Mouse (Mus musculus): Measurements from ENCODE around the gene Prokr2. TPM values are rescaled to one million over a fixed set of nuclear protein-coding genes. Genes with fewer than 3 reads are reported as not detected.
"Not testable (repeated sequence)": the region's sequence is repeated elsewhere in the genome, so short reads cannot be mapped to it uniquely, and the experiment has no call there.

Gene Prokr2
- polyA plus RNA-seq, 1 experiment from 2014 or later = 2.5 TPM

GRCm38 (mm10) chr2:132305988-132306387 lies 79.3 kb downstream of the Prokr2 start:
- 53% methylated on average over 4 of the region's 4 CpGs for WGBS
- H3K27ac ChIP-seq = no peak overlapping the region
- no peak for ATAC-seq (ENCODE audit: insufficient number of reproducible peaks, insufficient read depth, low FRiP score, low TSS enrichment, low read depth)

GRCm38 (mm10) chr2:132305165-132305564 lies 80.1 kb downstream of the Prokr2 start:
- Histone ChIP-seq H3K27me3 (no peaks in the 10 kb centered on the region), H3K4me2 (no peak overlapping the region), H3K4me1 (replicated peaks) (no peaks in the 10 kb centered on the region), H3K9me3 (no peaks in the 10 kb centered on the region), H3K4me3 (replicated peaks) (no peak overlapping the region), H3K27ac (no peak overlapping the region), H3K9ac (replicated peaks) (no peak overlapping the region), H3K36me3 (peaks cover 89% of the 10 kb centered on the region)
- 90% methylated on average over 7 of the region's 7 CpGs for WGBS
- no peak for ATAC-seq (ENCODE audit: insufficient number of reproducible peaks, insufficient read depth, low FRiP score, low TSS enrichment, low read depth)

More at GRCm38 (mm10) chr2:132305988-132306387, 79.3 kb downstream of the Prokr2 start:
- Histone ChIP-seq H3K4me2 (no peak overlapping the region), H3K4me1 (replicated peaks) (no peaks in the 10 kb centered on the region), H3K9ac (replicated peaks) (no peak overlapping the region), H3K36me3 (peaks cover 91% of the 10 kb centered on the region), H3K9me3 (no peaks in the 10 kb centered on the region), H3K27me3 (no peaks in the 10 kb centered on the region), H3K4me3 (replicated peaks) (no peak overlapping the region)

- Histone ChIP-seq H3K36me3 (peaks cover 93% of the 10 kb centered on the region), H3K27me3 (no peaks in the 10 kb centered on the region), H3K27ac (no peak overlapping the region), H3K9me3 (no peaks in the 10 kb centered on the region), H3K4me1 (replicated peaks) (no peaks in the 10 kb centered on the region), H3K4me3 (replicated peaks) (no peak overlapping the region), H3K9ac (replicated peaks) (no peak overlapping the region), H3K4me2 (no peak overlapping the region)
- ATAC-seq (ENCODE audit: insufficient number of reproducible peaks, insufficient read depth, low FRiP score, low TSS enrichment, low read depth) = no peak
- WGBS = 95% methylated on average over 4 of the region's 4 CpGs
These were observed 83.8 kb downstream of the Prokr2 start for GRCm38 (mm10) chr2:132301436-132301835.

GRCm38 (mm10) chr2:132298250-132298649 lies 87.0 kb downstream of the Prokr2 start:
- WGBS = 91% methylated on average over 4 of the region's 4 CpGs
- ATAC-seq (ENCODE audit: insufficient number of reproducible peaks, insufficient read depth, low FRiP score, low TSS enrichment, low read depth) = no peak
- no peak overlapping the region for H3K4me3 ChIP-seq (replicated peaks)
- H3K4me1 ChIP-seq (replicated peaks) = no peaks in the 10 kb centered on the region
- H3K27me3 ChIP-seq = no peaks in the 10 kb centered on the region
- H3K27ac ChIP-seq = no peak overlapping the region
- peaks cover 96% of the 10 kb centered on the region for H3K36me3 ChIP-seq
- no peak overlapping the region for H3K9ac ChIP-seq (replicated peaks)
- H3K9me3 ChIP-seq = no peaks in the 10 kb centered on the region
- H3K4me2 ChIP-seq = no peak overlapping the region

GRCm38 (mm10) chr2:132293694-132294450 lies 91.4 kb downstream of the Prokr2 start:
- peaks cover 58% of the 10 kb centered on the region for H3K36me3 ChIP-seq
- WGBS = 93% methylated on average over 10 of the region's 10 CpGs
- H3K4me3 ChIP-seq (replicated peaks) = no peak overlapping the region
- no peak overlapping the region for H3K4me2 ChIP-seq
- no peaks in the 10 kb centered on the region for H3K27me3 ChIP-seq
- H3K9me3 ChIP-seq = no peaks in the 10 kb centered on the region
- H3K4me1 ChIP-seq (replicated peaks) = no peaks in the 10 kb centered on the region; the same call in 1 of the 2 replicates
- no peak overlapping the region for H3K9ac ChIP-seq (replicated peaks)
- H3K27ac ChIP-seq = no peak overlapping the region
- no peak for ATAC-seq (ENCODE audit: insufficient number of reproducible peaks, insufficient read depth, low FRiP score, low TSS enrichment, low read depth)

- Histone ChIP-seq H3K9ac (replicated peaks) (no peak overlapping the region), H3K4me2 (no peak overlapping the region), H3K27ac (no peak overlapping the region), H3K4me1 (replicated peaks) (no peaks in the 10 kb centered on the region; the same call in 1 of the 2 replicates), H3K4me3 (replicated peaks) (no peak overlapping the region), H3K9me3 (0 out of 2 replicates have a peak, but pooled peaks cover 2% of the 10 kb centered on the region), H3K27me3 (no peaks in the 10 kb centered on the region), H3K36me3 (peaks cover 40% of the 10 kb centered on the region)
- ATAC-seq (ENCODE audit: insufficient number of reproducible peaks, insufficient read depth, low FRiP score, low TSS enrichment, low read depth) = no peak
- 54% methylated on average over 4 of the region's 4 CpGs for WGBS
These were observed 93.2 kb downstream of the Prokr2 start for GRCm38 (mm10) chr2:132292083-132292482.

GRCm38 (mm10) chr2:132291265-132291664 lies 94.0 kb downstream of the Prokr2 start:
- Histone ChIP-seq H3K36me3 (peaks cover 32% of the 10 kb centered on the region), H3K9ac (replicated peaks) (no peak overlapping the region), H3K27ac (no peak overlapping the region), H3K4me1 (replicated peaks) (peaks cover 2% of the 10 kb centered on the region; the same call in 1 of the 2 replicates), H3K4me3 (replicated peaks) (no peak overlapping the region), H3K27me3 (no peaks in the 10 kb centered on the region), H3K9me3 (0 out of 2 replicates have a peak, but pooled peaks cover 3% of the 10 kb centered on the region), H3K4me2 (no peak overlapping the region)
- ATAC-seq (ENCODE audit: insufficient number of reproducible peaks, insufficient read depth, low FRiP score, low TSS enrichment, low read depth) = no peak
- WGBS = 52% methylated on average over 3 of the region's 3 CpGs

GRCm38 (mm10) chr2:132290808-132291207 lies 94.4 kb downstream of the Prokr2 start:
- Histone ChIP-seq H3K9me3 (0 out of 2 replicates have a peak, but pooled peaks cover 3% of the 10 kb centered on the region), H3K4me1 (replicated peaks) (peaks cover 2% of the 10 kb centered on the region; the same call in 1 of the 2 replicates), H3K4me2 (no peak overlapping the region), H3K4me3 (replicated peaks) (no peak overlapping the region), H3K27me3 (no peaks in the 10 kb centered on the region), H3K27ac (no peak overlapping the region), H3K9ac (replicated peaks) (no peak overlapping the region), H3K36me3 (peaks cover 27% of the 10 kb centered on the region)
- WGBS = 76% methylated on average over 6 of the region's 6 CpGs
- no peak for ATAC-seq (ENCODE audit: insufficient number of reproducible peaks, insufficient read depth, low FRiP score, low TSS enrichment, low read depth)

GRCm38 (mm10) chr2:132289213-132289612 lies 96.0 kb downstream of the Prokr2 start:
- not testable (repeated sequence) for H3K9me3 ChIP-seq; H3K27me3 ChIP-seq; H3K4me2 ChIP-seq; H3K4me3 ChIP-seq (replicated peaks); H3K27ac ChIP-seq; ATAC-seq (ENCODE audit: insufficient number of reproducible peaks, insufficient read depth, low FRiP score, low TSS enrichment, low read depth); H3K9ac ChIP-seq (replicated peaks)
- Histone ChIP-seq H3K36me3 (peaks cover 11% of the 10 kb centered on the region; the same call in 1 of the 2 replicates), H3K4me1 (replicated peaks) (peaks cover 11% of the 10 kb centered on the region)
- WGBS = 75% methylated on average over 5 of the region's 7 CpGs

Other genes with a start within 250 kb of the Prokr2 start
- gene Slc23a2, start 240.3 kb downstream of the Prokr2 start, polyA plus RNA-seq (2016; fragmentation: Nextera tagmentation; extraction: Ambion mirVana) = 12.5 and 12.8 TPM in 2 replicates
- 46.8 and 47.3 TPM in 2 replicates for gene Tmem230, start 137.6 kb downstream of the Prokr2 start, polyA plus RNA-seq (2016; fragmentation: Nextera tagmentation; extraction: Ambion mirVana)
- gene Pcna, start 132.1 kb downstream of the Prokr2 start, polyA plus RNA-seq (2016; fragmentation: Nextera tagmentation; extraction: Ambion mirVana) = 311 and 315 TPM in 2 replicates
- gene Cds2, start 122.3 kb downstream of the Prokr2 start, polyA plus RNA-seq (2016; fragmentation: Nextera tagmentation; extraction: Ambion mirVana) = 26.7 and 34.2 TPM in 2 replicates
- gene Gpcpd1, start 202.3 kb upstream of the Prokr2 start, polyA plus RNA-seq (2016; fragmentation: Nextera tagmentation; extraction: Ambion mirVana) = 41.6 and 42.3 TPM in 2 replicates